Comparison of ENCODE assay signal across 23 mouse cellular contexts in genomic region chr11:44466949-44467442, GRCm38 (mm10). TPM values are rescaled to one million over a fixed set of nuclear protein-coding genes. Genes with fewer than 3 reads are reported as not detected.
DNase-seq lines count a peak whose midpoint lies in the region; ATAC-seq and TF ChIP-seq lines count a peak whose summit lies in the region.
"Had no signal": no experiment of that assay in that cellular context is flagged by ENCODE, and none has a peak within 500 bp of the region (broad histone marks: within the 10 kb centered on the region; RNA-seq: fewer than 3 reads in every experiment).

No protein-coding gene starts in this region.

- 85% methylated on average over 6 of the region's 6 CpGs for WGBS in intestine, postnatal 0 days

- DNase-seq in B cell, adult 2 months: peak; percentile 31 to 34
- no peak for DNase-seq in G1E (ENCODE audit: low spot score)
- no peak for DNase-seq in right cerebral cortex, postnatal 25 days
- DNase-seq: adrenal gland, postnatal 14 days; cerebellum, adult 2 months; cerebellum, postnatal 14 days; gastrocnemius, postnatal 36 days; heart, adult 2 months; kidney, adult 11 months; kidney, postnatal 14 days; layer of hippocampus, adult 9-11 months; lung, postnatal 36 days; retina, postnatal 1 day; right cerebral cortex, postnatal 4 days had no signal

- no peak for TF ChIP-seq CTCF in G1E (IDR thresholded peaks at IDR 0.05; ENCODE audit: low read depth, low read length)
- TF ChIP-seq CTCF in intestine, postnatal 0 days (IDR thresholded peaks at IDR 0.05; ENCODE audit: low read depth): no peak

- no peak overlapping the region; the same call in 1 of the 2 replicates for H3K4me3 ChIP-seq in G1E (ENCODE audit: low read depth, low read length)
- H3K4me3 ChIP-seq in intestine, postnatal 0 days (ENCODE audit: low read depth, low read length): no peak overlapping the region
- H3K4me3 ChIP-seq: heart, adult 2 months; heart, embryonic 12.5 days; midbrain, embryonic 13.5 days had no signal

- no peaks in the 10 kb centered on the region for H3K27me3 ChIP-seq in G1E (ENCODE audit: insufficient read depth, low read length)
- H3K27me3 ChIP-seq in intestine, postnatal 0 days (replicated peaks; ENCODE audit: control insufficient read depth, insufficient read depth, low read length): no peaks in the 10 kb centered on the region
- H3K27me3 ChIP-seq: CH12.LX; heart, embryonic 12.5 days; midbrain, embryonic 13.5 days; Patski had no signal

- no peaks in the 10 kb centered on the region for H3K9me3 ChIP-seq in G1E (replicated peaks)
- H3K9me3 ChIP-seq in intestine, postnatal 0 days (ENCODE audit: control insufficient read depth): no peaks in the 10 kb centered on the region
- H3K9me3 ChIP-seq: heart, embryonic 12.5 days; midbrain, embryonic 13.5 days had no signal

- peaks cover 33% of the 10 kb centered on the region for H3K36me3 ChIP-seq in G1E (replicated peaks)
- peaks cover 5% of the 10 kb centered on the region; the same call in 1 of the 2 replicates for H3K36me3 ChIP-seq in intestine, postnatal 0 days (ENCODE audit: control insufficient read depth, insufficient read depth)

- no peak overlapping the region for H3K4me2 ChIP-seq in intestine, postnatal 0 days (replicated peaks; ENCODE audit: low read depth)
- H3K4me2 ChIP-seq: heart, embryonic 12.5 days; hindbrain, embryonic 14.5 days; midbrain, embryonic 13.5 days had no signal

- peak; percentile 35 for ATAC-seq in G1E (ENCODE audit: extremely low read depth, insufficient number of reproducible peaks, low FRiP score, poor library complexity, severe bottlenecking)
- peak; percentile 37; the same call in 1 of the 2 replicates for ATAC-seq in erythroblast, adult 5-6 weeks (replicated peaks; ENCODE audit: low FRiP score, poor library complexity, severe bottlenecking)
- peak; percentile 23 for ATAC-seq in megakaryocyte-erythroid progenitor cell, adult 5-6 weeks (replicated peaks; ENCODE audit: low FRiP score, low TSS enrichment, poor library complexity, severe bottlenecking)
- no peak for ATAC-seq in intestine, postnatal 0 days
- ATAC-seq: forebrain, embryonic 14.5 days; midbrain, embryonic 13.5 days; Patski had no signal

- H3K27ac ChIP-seq in intestine, postnatal 0 days (ENCODE audit: low read depth, low read length): no peak overlapping the region
- H3K27ac ChIP-seq: heart, adult 2 months; hindbrain, embryonic 14.5 days; midbrain, embryonic 13.5 days had no signal

- H3K4me1 ChIP-seq in G1E (ENCODE audit: insufficient read depth, low read depth, low read length): peaks cover 35% of the 10 kb centered on the region
- H3K4me1 ChIP-seq in intestine, postnatal 0 days (replicated peaks; ENCODE audit: control insufficient read depth, insufficient read depth, low read length): peaks cover 6% of the 10 kb centered on the region; the same call in 1 of the 2 replicates

- no peak overlapping the region for H3K9ac ChIP-seq in intestine, postnatal 0 days (ENCODE audit: low read depth, low read length)
- H3K9ac ChIP-seq: heart, embryonic 12.5 days; hindbrain, embryonic 14.5 days; midbrain, embryonic 13.5 days had no signal

RNA-seq across cellular contexts. Expression of gene Ublcp1, which starts 3.3 kb away (rescaled TPM):
- 53.4 and 55.9 TPM in 2 replicates for total RNA-seq in G1E (2014; fragmentation: Nextera tagmentation)
- 50.9 and 52.1 TPM in 2 replicates for total RNA-seq in G1E (2017)
- polyA plus RNA-seq in G1E (2012): 2.8 and 3.0 TPM in 2 replicates
- total RNA-seq in erythroblast, adult 5-6 weeks (2015; ENCODE audit: low replicate concordance): 224 and 301 TPM in 2 replicates
- total RNA-seq in erythroblast, adult 5-6 weeks (2017; ENCODE audit: low replicate concordance): 191 and 230 TPM in 2 replicates
- 51.7 and 58.8 TPM in 2 replicates for total RNA-seq in megakaryocyte-erythroid progenitor cell, adult 5-6 weeks (2014; fragmentation: Nextera tagmentation)
- total RNA-seq in megakaryocyte-erythroid progenitor cell, adult 5-6 weeks (2017): 122 and 125 TPM in 2 replicates
- 43.4 and 43.7 TPM in 2 replicates for polyA plus RNA-seq in intestine, postnatal 0 days (2015; fragmentation: Nextera tagmentation; extraction: Ambion mirVana)

RNA-seq across cellular contexts. Expression of gene Rnf145, which starts 51.8 kb away (rescaled TPM):
- 36.8 and 53.4 TPM in 2 replicates for total RNA-seq in G1E (2014; fragmentation: Nextera tagmentation)
- 113 and 120 TPM in 2 replicates for total RNA-seq in G1E (2017)
- polyA plus RNA-seq in G1E (2012): 66.7 and 98.7 TPM in 2 replicates
- 193 and 204 TPM in 2 replicates for total RNA-seq in erythroblast, adult 5-6 weeks (2015; ENCODE audit: low replicate concordance)
- 394 and 452 TPM in 2 replicates for total RNA-seq in erythroblast, adult 5-6 weeks (2017; ENCODE audit: low replicate concordance)
- 55.1 and 77.7 TPM in 2 replicates for total RNA-seq in megakaryocyte-erythroid progenitor cell, adult 5-6 weeks (2014; fragmentation: Nextera tagmentation)
- total RNA-seq in megakaryocyte-erythroid progenitor cell, adult 5-6 weeks (2017): 37.7 and 41.5 TPM in 2 replicates
- 22.8 and 28.2 TPM in 2 replicates for polyA plus RNA-seq in intestine, postnatal 0 days (2015; fragmentation: Nextera tagmentation; extraction: Ambion mirVana)

Comparison
In these comparisons a context has a peak if more than half of its experiments do, and no peak if none do; other contexts are left out.
1. DNase-seq: peak in B cell, adult 2 months (2 of 2); none in G1E (single experiment) and right cerebral cortex, postnatal 25 days (single experiment).